Mouse (Mus musculus) midbrain, embryonic 11.5 days (tissue): Measurements from ENCODE around the gene Gm49318. TPM values are rescaled to one million over a fixed set of nuclear protein-coding genes. Genes with fewer than 3 reads are reported as not detected.

Experiments
- ATAC-seq: fragments of 200-750 bp; cut with Nextera tagmentation; 2 replicates; pipeline ENCODE4 v1.8.0; 2017; ENCODE audit warnings: moderate TSS enrichment, moderate library complexity; ENCODE audit not compliant: low FRiP score
- DNase-seq: peaks from one replicate; pipeline ENCODE4 v3.0.0; 2015; ENCODE audit warnings: low spot score; ENCODE audit errors: missing footprints
- H3K27ac ChIP-seq: fragments of 300-500 bp; sonication (generic); 2 replicates; pipeline ENCODE4 v1.5.1; 2014; ENCODE audit warnings: low read depth, low read length
- H3K27me3 ChIP-seq: fragments of 300-500 bp; sonication (generic); 2 replicates; pipeline ENCODE4 v1.6.1; 2014; ENCODE audit warnings: mild to moderate bottlenecking, low read length, moderate library complexity, mixed read lengths; ENCODE audit not compliant: control insufficient read depth, insufficient read depth
- H3K36me3 ChIP-seq: fragments of 300-500 bp; sonication (generic); 2 replicates; pipeline ENCODE4 v1.6.1; 2014; ENCODE audit warnings: mild to moderate bottlenecking, low read length, moderate library complexity, mixed read lengths; ENCODE audit not compliant: control insufficient read depth, insufficient read depth
- H3K4me1 ChIP-seq: fragments of 300-500 bp; sonication (generic); 2 replicates; pipeline ENCODE4 v1.6.1; 2014; ENCODE audit warnings: low read length; ENCODE audit not compliant: control insufficient read depth, insufficient read depth
- H3K4me2 ChIP-seq: fragments of 300-500 bp; sonication (generic); 2 replicates; pipeline ENCODE4 v1.6.1; 2014; ENCODE audit warnings: mild to moderate bottlenecking, moderate library complexity
- H3K4me3 ChIP-seq: fragments of 300-500 bp; sonication (generic); 2 replicates; pipeline ENCODE4 v1.5.1; 2014; ENCODE audit warnings: low read depth, low read length
- H3K9ac ChIP-seq: fragments of 300-500 bp; sonication (generic); 2 replicates; pipeline ENCODE4 v1.6.1; 2014; ENCODE audit warnings: low read length
- H3K9me3 ChIP-seq: fragments of 300-500 bp; sonication (generic); 2 replicates; pipeline ENCODE4 v1.6.1; 2016; ENCODE audit warnings: low read length; ENCODE audit not compliant: control insufficient read depth
- WGBS: fragments of 180-500 bp; shearing (Covaris S2); extraction: QIAGEN DNeasy Blood & Tissue Kit; methylation state at CpG from one replicate; pipeline ENCODE4 v1.1.7; 2014; 5-methylcytosine and 5-hydroxymethylcytosine counted together
- polyA plus RNA-seq: library from polyadenylated mRNA; unstranded; fragments of >200 nt; fragmentation: Nextera tagmentation; extraction: Ambion mirVana; gene quantifications from 2 replicates; pipeline ENCODE4 v1.2.1, GENCODE M21; 2014

Gene Gm49318
- polyA plus RNA-seq, 1 experiment from 2014 or later: not detected

DNA sequence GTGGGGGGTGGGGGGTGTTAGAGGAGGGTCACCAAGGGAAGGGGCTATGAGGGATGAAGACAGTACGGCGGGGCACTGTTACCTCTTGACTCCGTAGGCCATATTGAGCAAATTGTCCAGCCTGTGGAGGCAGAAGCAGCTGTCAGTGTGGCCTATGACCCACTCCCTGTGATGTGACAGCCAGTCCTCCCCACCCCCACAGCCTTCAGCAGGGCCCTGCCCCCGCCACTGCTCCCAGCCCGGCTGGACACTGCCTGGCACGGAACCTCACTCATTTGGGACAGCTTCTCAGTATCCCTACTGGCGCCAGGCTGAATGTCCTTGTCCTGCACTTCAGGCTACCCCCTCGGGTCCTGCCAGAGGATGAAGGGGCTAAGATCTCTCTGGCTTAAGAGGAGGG, 46.5 kb downstream of the Gm49318 start:
- no peaks in the 10 kb centered on the region for H3K9me3 ChIP-seq
- H3K4me3 ChIP-seq: no peak overlapping the region
- H3K27ac ChIP-seq: no peak overlapping the region
- DNase-seq: no peak
- H3K4me2 ChIP-seq: no peak overlapping the region
- no peaks in the 10 kb centered on the region for H3K27me3 ChIP-seq
- 58% methylated on average over 8 of the region's 8 CpGs for WGBS
- peaks cover 23% of the 10 kb centered on the region for H3K4me1 ChIP-seq
- H3K36me3 ChIP-seq: peaks cover 12% of the 10 kb centered on the region
- peak; percentile 64 for ATAC-seq
- H3K9ac ChIP-seq: no peak overlapping the region

- Histone ChIP-seq H3K27ac (no peak overlapping the region), H3K36me3 (peaks cover 18% of the 10 kb centered on the region), H3K9ac (no peak overlapping the region), H3K4me3 (no peak overlapping the region), H3K27me3 (no peaks in the 10 kb centered on the region), H3K9me3 (no peaks in the 10 kb centered on the region), H3K4me2 (no peak overlapping the region), H3K4me1 (no peaks in the 10 kb centered on the region; the same call in 1 of the 2 replicates)
- ATAC-seq: no peak
- 75% methylated on average over 7 of the region's 7 CpGs for WGBS
- no peak for DNase-seq
Observed at GRCm38 (mm10) chr9:22017208-22017825, 53.7 kb downstream of the Gm49318 start.

DNA sequence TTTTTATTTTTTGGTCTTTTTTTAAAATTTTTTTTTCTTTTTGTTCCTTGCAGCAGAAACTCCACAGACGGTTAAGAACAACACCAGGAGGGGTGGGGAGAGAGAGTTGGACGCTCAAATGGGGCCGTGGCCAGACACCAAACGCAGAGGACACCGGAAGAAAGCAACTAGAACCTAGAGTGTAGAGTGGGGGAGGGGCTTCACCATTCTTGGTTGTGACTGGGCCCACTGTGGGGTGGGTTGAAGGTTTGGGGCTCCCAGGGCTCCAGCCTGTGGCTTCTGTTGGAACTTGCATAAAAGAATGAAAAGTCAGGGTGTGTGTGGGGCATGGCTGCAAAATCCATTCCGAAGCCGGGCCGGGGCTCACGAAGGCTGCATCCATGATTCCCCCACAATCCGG, 54.8 kb downstream of the Gm49318 start:
- Histone ChIP-seq H3K4me1 (no peaks in the 10 kb centered on the region; the same call in 1 of the 2 replicates), H3K9ac (no peak overlapping the region), H3K27ac (no peak overlapping the region), H3K9me3 (no peaks in the 10 kb centered on the region), H3K4me2 (no peak overlapping the region), H3K36me3 (peaks cover 22% of the 10 kb centered on the region), H3K27me3 (no peaks in the 10 kb centered on the region), H3K4me3 (no peak overlapping the region)
- no peak for ATAC-seq
- no peak for DNase-seq
- whole genome bisulfite sequencing: 74% methylated on average over 10 of the region's 10 CpGs

DNA sequence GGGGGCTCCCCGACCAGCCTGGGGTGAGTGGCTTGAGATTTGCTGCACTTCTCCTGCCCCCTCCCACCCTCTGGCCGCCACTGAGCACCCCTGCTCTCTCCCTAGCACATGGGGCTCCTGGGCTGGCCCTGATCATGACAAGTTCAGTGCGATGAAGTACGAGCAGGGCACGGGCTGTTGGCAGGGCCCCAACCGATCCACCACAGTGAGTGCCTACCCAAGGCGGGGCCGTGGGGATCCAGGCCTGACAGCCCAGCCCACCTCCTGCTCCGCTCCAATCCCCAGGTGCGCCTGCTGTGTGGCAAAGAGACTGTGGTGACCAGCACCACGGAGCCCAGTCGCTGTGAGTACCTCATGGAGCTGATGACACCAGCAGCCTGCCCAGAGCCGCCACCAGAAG, 58.3 kb downstream of the Gm49318 start:
- Histone ChIP-seq H3K27ac (no peak overlapping the region), H3K9me3 (no peaks in the 10 kb centered on the region), H3K4me3 (no peak overlapping the region), H3K36me3 (peaks cover 39% of the 10 kb centered on the region), H3K27me3 (no peaks in the 10 kb centered on the region), H3K9ac (no peak overlapping the region), H3K4me1 (no peaks in the 10 kb centered on the region; the same call in 1 of the 2 replicates), H3K4me2 (no peak overlapping the region)
- ATAC-seq: peak; percentile 22; the same call in 1 of the 2 replicates
- 91% methylated on average over 13 of the region's 13 CpGs for WGBS
- peak; percentile 83 for DNase-seq

DNA sequence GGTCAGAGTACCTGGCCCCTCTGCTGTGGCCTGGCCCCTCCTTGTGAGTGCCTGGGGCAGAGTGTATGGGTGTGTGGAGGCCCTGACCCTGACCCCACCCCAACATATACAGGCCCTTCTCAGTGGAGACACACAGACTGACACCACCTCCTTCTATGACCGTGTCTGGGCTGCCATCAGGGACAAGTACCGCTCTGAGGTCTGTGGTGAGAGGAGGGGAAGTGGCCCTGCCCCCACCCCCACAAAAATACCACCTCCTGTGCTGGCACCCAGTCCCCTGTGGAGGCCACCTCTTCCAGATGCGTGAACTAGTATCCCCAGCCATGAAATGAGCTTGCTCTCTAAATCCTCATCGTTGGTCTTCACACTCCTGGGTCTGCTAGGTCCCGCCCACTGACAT, 60.0 kb downstream of the Gm49318 start:
- H3K36me3 ChIP-seq: peaks cover 39% of the 10 kb centered on the region
- DNase-seq: peak; percentile 75
- no peak overlapping the region for H3K9ac ChIP-seq
- no peak overlapping the region for H3K4me3 ChIP-seq
- ATAC-seq: no peak
- no peaks in the 10 kb centered on the region for H3K9me3 ChIP-seq
- H3K4me1 ChIP-seq: no peaks in the 10 kb centered on the region
- WGBS: 84% methylated on average over 5 of the region's 5 CpGs
- no peaks in the 10 kb centered on the region for H3K27me3 ChIP-seq
- no peak overlapping the region for H3K27ac ChIP-seq
- H3K4me2 ChIP-seq: no peak overlapping the region

DNA sequence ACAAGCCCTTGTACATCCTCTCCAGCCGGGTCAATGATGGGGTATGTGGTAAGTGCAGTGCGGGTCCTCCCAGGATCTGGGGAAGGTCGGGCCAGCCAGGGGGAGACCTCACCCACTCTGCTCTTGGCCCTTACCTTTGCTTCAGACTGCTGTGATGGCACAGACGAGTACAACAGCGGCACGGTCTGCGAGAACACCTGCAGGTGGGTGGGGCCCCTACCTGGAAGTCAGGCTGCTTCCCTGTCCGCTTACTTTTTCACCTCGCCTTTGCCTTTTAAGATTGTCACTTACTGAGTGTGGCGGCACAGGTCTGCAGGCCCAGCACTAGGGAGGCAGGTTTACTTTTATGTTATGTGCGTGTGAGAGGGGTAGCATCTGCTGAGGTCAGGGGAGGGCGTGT, 66.5 kb downstream of the Gm49318 start:
- no peak for ATAC-seq
- no peak overlapping the region for H3K9ac ChIP-seq
- H3K4me2 ChIP-seq: no peak overlapping the region
- H3K27me3 ChIP-seq: no peaks in the 10 kb centered on the region
- 91% methylated on average over 12 of the region's 12 CpGs for whole genome bisulfite sequencing
- H3K36me3 ChIP-seq: peaks cover 3% of the 10 kb centered on the region; the same call in 1 of the 2 replicates
- no peak for DNase-seq
- H3K4me3 ChIP-seq: no peak overlapping the region
- H3K4me1 ChIP-seq: peaks cover 21% of the 10 kb centered on the region
- no peaks in the 10 kb centered on the region for H3K9me3 ChIP-seq
- no peak overlapping the region for H3K27ac ChIP-seq

DNA sequence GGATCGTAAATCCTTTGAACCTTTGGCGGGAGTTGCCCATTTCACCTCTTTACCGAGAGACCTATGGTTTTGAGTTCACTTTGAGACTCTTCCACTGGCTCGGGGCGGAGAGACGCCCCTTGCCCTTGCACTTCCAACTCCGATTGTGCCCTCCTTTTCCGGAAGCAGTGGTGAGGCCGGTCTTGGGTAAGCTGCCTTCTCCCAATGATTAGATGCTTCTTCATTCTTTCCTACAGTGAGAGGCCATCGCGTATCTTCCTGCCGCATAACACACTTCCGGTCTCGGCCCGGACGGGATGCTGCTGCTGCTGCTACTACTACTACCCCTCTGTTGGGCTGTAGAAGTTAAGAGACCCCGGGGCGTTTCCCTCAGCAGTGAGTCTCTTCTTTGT, 67.9 kb downstream of the Gm49318 start:
- Histone ChIP-seq H3K27ac (no peak overlapping the region), H3K9ac (peak overlapping the region; percentile 68), H3K4me3 (peak overlapping the region; percentile 78), H3K4me1 (peaks cover 21% of the 10 kb centered on the region), H3K4me2 (peak overlapping the region; percentile 94), H3K36me3 (no peaks in the 10 kb centered on the region), H3K9me3 (no peaks in the 10 kb centered on the region), H3K27me3 (no peaks in the 10 kb centered on the region)
- DNase-seq (no peak), ATAC-seq (no peak; the same call in 1 of the 2 replicates)
- WGBS: 1% methylated on average over 18 of the region's 18 CpGs

DNA sequence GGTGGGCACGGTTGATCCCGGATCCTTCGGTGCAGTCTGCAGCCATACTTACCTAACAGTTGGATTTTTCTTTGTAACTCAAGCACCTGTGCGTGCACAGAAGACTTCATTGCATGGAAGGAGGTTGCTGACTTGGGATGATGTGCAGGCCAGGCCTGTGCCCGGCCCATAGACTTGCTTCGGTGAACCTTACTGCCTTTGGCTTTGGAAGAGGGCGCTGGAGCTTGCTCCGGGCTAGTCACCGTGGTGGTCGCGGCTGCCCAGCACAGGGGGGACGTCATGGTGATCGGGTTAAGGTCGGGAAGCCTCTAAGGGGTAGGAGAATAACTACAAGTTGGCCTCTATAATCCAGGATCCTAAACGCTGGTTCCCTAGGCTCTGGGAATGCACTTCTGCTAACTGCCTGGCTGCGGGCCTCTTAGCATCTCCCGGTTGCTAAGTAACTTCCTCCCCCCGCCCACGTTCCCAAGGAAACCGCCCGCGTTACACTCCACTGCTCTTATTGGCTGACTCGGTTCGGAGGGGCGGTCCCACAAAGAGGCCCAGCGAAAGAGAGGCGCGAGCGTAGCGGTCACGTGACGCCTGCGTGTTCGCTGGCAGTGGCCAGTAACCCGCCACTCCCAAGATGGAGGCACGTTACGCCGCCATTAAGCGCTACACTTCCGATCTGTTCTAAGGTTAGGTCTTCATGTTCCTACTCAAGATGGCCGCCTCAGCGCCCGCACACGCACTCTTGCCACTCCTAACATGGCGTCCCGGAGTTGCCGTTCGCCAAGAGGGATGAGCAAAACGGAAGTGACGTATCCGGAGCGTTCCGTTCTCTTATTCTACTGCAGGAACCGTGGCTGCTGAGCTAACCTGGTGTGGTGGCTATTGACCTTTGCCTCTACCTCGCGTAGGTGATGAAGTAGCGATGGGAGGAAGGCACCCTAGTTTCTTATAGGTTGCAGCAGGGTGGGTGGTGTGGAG, 68.6 kb downstream of the Gm49318 start, which contains the start of the genes Ccdc151 and Prkcsh:
Ccdc151 (minus strand) TSS at position 441 of the 969 bp plus-strand sequence.
Prkcsh (plus strand) TSS at position 613 of the 969 bp plus-strand sequence.
- no peaks in the 10 kb centered on the region for H3K9me3 ChIP-seq
- DNase-seq (peak; percentile 100), ATAC-seq (peak; percentile 98)
- H3K27me3 ChIP-seq: no peaks in the 10 kb centered on the region
- no peaks in the 10 kb centered on the region for H3K36me3 ChIP-seq
- WGBS: 4% methylated on average over 57 of the region's 57 CpGs
- peak within 1 kb of the TSS; percentile 94 for H3K4me2 ChIP-seq
- peak within 1 kb of the TSS; percentile 78 for H3K4me3 ChIP-seq
- H3K9ac ChIP-seq: peak within 1 kb of the TSS; percentile 68
- H3K27ac ChIP-seq: peak within 1 kb of the TSS; percentile 64
- peaks cover 21% of the 10 kb centered on the region for H3K4me1 ChIP-seq

- WGBS: 87% methylated on average over 4 of the region's 4 CpGs
- H3K36me3 ChIP-seq: no peaks in the 10 kb centered on the region
- peak overlapping the region; percentile 57 for H3K4me2 ChIP-seq
- H3K9me3 ChIP-seq: no peaks in the 10 kb centered on the region
- peaks cover 21% of the 10 kb centered on the region for H3K4me1 ChIP-seq
- H3K9ac ChIP-seq: no peak overlapping the region
- no peaks in the 10 kb centered on the region for H3K27me3 ChIP-seq
- no peak overlapping the region for H3K27ac ChIP-seq
- DNase-seq: peak; percentile 82
- ATAC-seq: no peak
- H3K4me3 ChIP-seq: no peak overlapping the region
Observed at GRCm38 (mm10) chr9:22001633-22002032, 69.4 kb downstream of the Gm49318 start.
